Mouse (Mus musculus): ENCODE data around the gene Emsy. TPM values are rescaled to one million over a fixed set of nuclear protein-coding genes. Genes with fewer than 3 reads are reported as not detected.

Emsy gene
- polyA plus RNA-seq, 1 experiment from 2014 or later = 8.6 TPM

DNA sequence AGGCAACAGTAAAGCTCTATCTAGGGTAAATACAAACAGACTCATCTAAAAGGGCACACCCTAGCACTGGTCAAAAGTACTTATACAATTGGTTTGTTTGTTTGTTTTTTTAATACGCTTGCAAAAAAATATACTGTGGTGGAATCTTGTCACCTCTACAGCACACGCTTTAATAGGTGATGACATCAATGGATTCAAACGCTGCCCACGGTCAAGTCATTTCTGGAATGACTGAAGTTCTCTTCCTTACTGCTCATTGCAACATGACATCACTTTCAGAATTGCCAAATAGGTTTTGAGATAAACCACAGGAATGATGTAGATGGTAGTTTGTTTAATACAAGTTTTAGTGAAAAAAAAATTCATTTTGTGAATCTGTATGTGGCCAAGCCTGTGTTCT lies 42.0 kb upstream of the Emsy start:
- Histone ChIP-seq H3K4me3 (ENCODE audit: low read depth, low read length) (no peak overlapping the region), H3K9me3 (ENCODE audit: low read length) (no peaks in the 10 kb centered on the region), H3K4me2 (replicated peaks; ENCODE audit: low read depth, low read length) (no peak overlapping the region), H3K27ac (ENCODE audit: low read length) (no peak overlapping the region), H3K36me3 (ENCODE audit: insufficient read depth, low read length) (no peaks in the 10 kb centered on the region), H3K9ac (replicated peaks; ENCODE audit: low read depth) (no peak overlapping the region), H3K4me1 (ENCODE audit: insufficient read depth, low read depth, low read length) (peaks cover 5% of the 10 kb centered on the region; the same call in 1 of the 2 replicates), H3K27me3 (replicated peaks; ENCODE audit: insufficient read depth, low read length) (no peaks in the 10 kb centered on the region)
- DNase-seq (ENCODE audit: low spot score) (no peak), ATAC-seq (no peak)
- TF ChIP-seq CTCF (IDR thresholded peaks at IDR 0.05) = no peak
- no peak for TF ChIP-seq EP300 (IDR thresholded peaks at IDR 0.05)
- WGBS = 83% methylated on average over 4 of the region's 4 CpGs

DNA sequence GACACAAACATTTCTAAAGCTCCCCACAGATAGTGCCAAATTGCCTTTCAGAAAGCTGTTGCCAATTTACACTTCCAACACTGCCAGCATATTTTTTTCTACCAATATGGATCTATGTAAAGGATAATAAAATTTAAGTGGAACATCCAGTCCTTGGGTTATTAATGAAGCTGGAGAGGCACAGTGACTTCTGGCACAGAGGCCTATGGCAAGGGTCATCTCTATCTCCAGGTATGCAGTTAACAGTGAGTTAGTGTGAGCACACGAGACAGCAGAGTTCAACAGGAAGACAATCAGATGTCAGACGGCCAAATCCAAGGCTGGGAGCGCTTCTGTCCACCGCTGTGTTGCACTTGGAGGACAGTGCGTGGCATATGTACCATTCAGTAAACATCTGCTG lies 41.5 kb upstream of the Emsy start:
- TF ChIP-seq CTCF (IDR thresholded peaks at IDR 0.05) (no peak), EP300 (IDR thresholded peaks at IDR 0.05) (no peak)
- Histone ChIP-seq H3K27ac (ENCODE audit: low read length) (no peak overlapping the region), H3K27me3 (replicated peaks; ENCODE audit: insufficient read depth, low read length) (no peaks in the 10 kb centered on the region), H3K4me3 (ENCODE audit: low read depth, low read length) (no peak overlapping the region), H3K9me3 (ENCODE audit: low read length) (no peaks in the 10 kb centered on the region), H3K4me1 (ENCODE audit: insufficient read depth, low read depth, low read length) (peaks cover 5% of the 10 kb centered on the region; the same call in 1 of the 2 replicates), H3K9ac (replicated peaks; ENCODE audit: low read depth) (no peak overlapping the region), H3K36me3 (ENCODE audit: insufficient read depth, low read length) (no peaks in the 10 kb centered on the region), H3K4me2 (replicated peaks; ENCODE audit: low read depth, low read length) (no peak overlapping the region)
- no peak for ATAC-seq
- no peak for DNase-seq (ENCODE audit: low spot score)
- WGBS = 51% methylated on average over 5 of the region's 5 CpGs

DNA sequence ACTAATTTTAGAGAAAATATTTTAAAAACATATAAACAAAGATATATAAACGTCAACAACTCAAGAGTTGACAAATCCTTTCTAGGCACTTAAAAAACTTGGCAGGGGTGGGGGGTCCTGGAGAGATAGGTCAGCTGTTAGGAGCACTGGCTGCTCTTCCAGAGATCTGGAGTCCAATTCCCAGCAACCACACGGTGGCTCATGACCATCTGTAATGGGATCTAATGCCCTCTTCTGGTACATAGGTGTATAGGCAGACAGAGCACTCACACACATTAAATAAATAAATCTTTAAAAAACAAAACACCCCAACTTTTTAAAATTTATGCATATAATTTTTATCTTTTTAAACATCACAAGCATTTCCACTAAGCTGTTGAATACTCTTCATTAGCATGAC lies 40.9 kb upstream of the Emsy start:
- Histone ChIP-seq H3K27me3 (replicated peaks; ENCODE audit: insufficient read depth, low read length) (no peaks in the 10 kb centered on the region), H3K4me2 (replicated peaks; ENCODE audit: low read depth, low read length) (no peak overlapping the region), H3K27ac (ENCODE audit: low read length) (no peak overlapping the region), H3K9me3 (ENCODE audit: low read length) (no peaks in the 10 kb centered on the region), H3K9ac (replicated peaks; ENCODE audit: low read depth) (no peak overlapping the region), H3K36me3 (ENCODE audit: insufficient read depth, low read length) (no peaks in the 10 kb centered on the region), H3K4me3 (ENCODE audit: low read depth, low read length) (no peak overlapping the region), H3K4me1 (ENCODE audit: insufficient read depth, low read depth, low read length) (peaks cover 5% of the 10 kb centered on the region; the same call in 1 of the 2 replicates)
- DNase-seq (ENCODE audit: low spot score) = peak; percentile 62
- TF ChIP-seq EP300 (IDR thresholded peaks at IDR 0.05) (no peak), CTCF (IDR thresholded peaks at IDR 0.05) (peak; percentile 74)
- ATAC-seq = no peak
- 9% methylated on average over 2 of the region's 2 CpGs for WGBS

DNA sequence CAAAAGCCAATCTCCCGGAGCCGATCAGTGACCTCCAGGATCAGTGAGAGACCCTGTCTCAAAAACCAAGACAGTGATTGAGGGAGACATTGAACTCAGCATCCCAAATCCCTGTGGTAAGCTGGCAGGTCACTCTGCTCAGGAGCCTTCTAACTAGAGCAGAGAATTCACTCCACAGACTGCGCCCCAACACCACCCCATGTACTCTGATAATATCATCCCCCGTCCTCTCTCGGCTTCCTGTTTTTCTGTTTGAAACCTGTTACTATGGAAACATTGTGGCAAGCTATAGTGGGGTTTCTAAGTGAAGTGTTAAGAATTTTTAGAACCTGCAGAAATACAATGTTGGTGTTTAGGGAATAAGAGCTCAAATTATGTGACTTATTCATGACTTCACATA lies 37.5 kb upstream of the Emsy start:
- Histone ChIP-seq H3K9me3 (ENCODE audit: low read length) (no peaks in the 10 kb centered on the region), H3K9ac (replicated peaks; ENCODE audit: low read depth) (no peak overlapping the region), H3K27ac (ENCODE audit: low read length) (no peak overlapping the region), H3K4me3 (ENCODE audit: low read depth, low read length) (no peak overlapping the region), H3K4me2 (replicated peaks; ENCODE audit: low read depth, low read length) (no peak overlapping the region), H3K4me1 (ENCODE audit: insufficient read depth, low read depth, low read length) (no peaks in the 10 kb centered on the region; the same call in 1 of the 2 replicates), H3K27me3 (replicated peaks; ENCODE audit: insufficient read depth, low read length) (no peaks in the 10 kb centered on the region), H3K36me3 (ENCODE audit: insufficient read depth, low read length) (no peaks in the 10 kb centered on the region)
- DNase-seq (ENCODE audit: low spot score) (peak; percentile 23), ATAC-seq (no peak)
- WGBS = 65% methylated on average over 5 of the region's 5 CpGs
- TF ChIP-seq EP300 (IDR thresholded peaks at IDR 0.05) (no peak), CTCF (IDR thresholded peaks at IDR 0.05) (no peak)

DNA sequence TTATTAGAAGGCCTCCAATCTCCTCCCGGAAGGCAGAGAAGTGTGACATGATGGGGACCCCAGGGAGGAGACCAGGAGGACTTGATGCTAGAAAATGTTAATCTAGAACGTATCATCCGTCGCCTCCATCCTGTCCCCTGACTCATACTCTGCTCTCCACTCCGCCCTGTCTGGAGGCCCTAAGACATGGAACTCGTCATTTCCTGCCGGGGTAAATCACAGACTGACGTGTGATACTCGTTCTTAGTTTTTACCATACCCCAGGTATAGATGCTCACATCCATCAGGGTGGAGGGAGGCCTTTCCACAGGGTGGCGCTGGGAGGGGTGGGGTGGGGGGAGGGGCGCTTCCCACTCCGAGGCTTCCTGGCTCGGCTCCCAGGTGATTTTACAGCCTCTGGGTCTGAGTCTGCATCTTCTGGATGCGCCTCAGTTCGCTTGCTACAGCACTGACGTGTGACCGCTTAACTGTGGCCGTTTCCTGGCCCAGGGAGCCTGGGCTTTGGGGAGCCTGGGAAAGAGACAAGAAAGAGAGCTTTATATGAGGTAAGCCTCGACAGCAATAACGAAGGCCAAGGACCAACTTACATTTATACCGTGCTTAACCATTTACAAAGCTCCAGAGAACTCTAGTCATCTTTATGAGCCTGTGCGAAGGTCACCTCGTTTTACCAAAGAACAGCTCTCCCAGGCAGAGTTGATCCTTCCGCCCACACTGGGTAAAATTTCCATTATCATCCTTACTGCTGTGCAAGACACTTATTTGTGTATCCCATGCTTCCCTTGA lies 36.4 kb upstream of the Emsy start:
- WGBS = 33% methylated on average over 23 of the region's 24 CpGs
- Histone ChIP-seq H3K4me1 (ENCODE audit: insufficient read depth, low read depth, low read length) (no peaks in the 10 kb centered on the region; the same call in 1 of the 2 replicates), H3K9ac (replicated peaks; ENCODE audit: low read depth) (no peak overlapping the region), H3K4me2 (replicated peaks; ENCODE audit: low read depth, low read length) (peak overlapping the region; percentile 29), H3K36me3 (ENCODE audit: insufficient read depth, low read length) (no peaks in the 10 kb centered on the region), H3K27me3 (replicated peaks; ENCODE audit: insufficient read depth, low read length) (no peaks in the 10 kb centered on the region), H3K27ac (ENCODE audit: low read length) (peak overlapping the region; percentile 11; the same call in 1 of the 2 replicates), H3K4me3 (ENCODE audit: low read depth, low read length) (no peak overlapping the region), H3K9me3 (ENCODE audit: low read length) (no peaks in the 10 kb centered on the region)
- no peak for TF ChIP-seq EP300 (IDR thresholded peaks at IDR 0.05)
- no peak for TF ChIP-seq CTCF (IDR thresholded peaks at IDR 0.05)
- ATAC-seq (peak; percentile 84), DNase-seq (ENCODE audit: low spot score) (peak; percentile 67)

DNA sequence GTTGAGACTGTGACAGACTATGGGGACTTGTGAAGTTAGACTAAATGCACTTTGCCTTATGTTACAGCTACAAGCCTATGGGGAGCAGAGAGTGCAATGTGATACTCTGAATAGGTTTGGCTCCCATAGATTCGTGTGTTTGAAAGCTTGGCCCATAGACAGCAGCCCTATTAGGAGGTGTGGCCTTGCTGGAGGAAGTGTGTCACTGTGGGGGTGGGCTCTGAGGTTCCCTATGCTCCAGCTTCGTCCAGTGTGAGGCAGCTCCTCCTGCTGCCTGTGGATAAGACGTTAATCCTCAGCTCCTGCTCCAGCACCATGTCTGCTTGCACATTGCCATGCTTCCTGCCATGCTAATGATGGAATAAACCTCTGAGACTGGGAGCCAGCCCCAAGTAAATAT lies 34.2 kb upstream of the Emsy start:
- no peaks in the 10 kb centered on the region; the same call in 1 of the 2 replicates for H3K4me1 ChIP-seq (ENCODE audit: insufficient read depth, low read depth, low read length)
- DNase-seq (ENCODE audit: low spot score) (peak; percentile 11), ATAC-seq (0 out of 2 replicates have a peak, but pooled peaks have one; percentile 12)
- no peaks in the 10 kb centered on the region for H3K27me3 ChIP-seq (replicated peaks; ENCODE audit: insufficient read depth, low read length)
- H3K9me3 ChIP-seq (ENCODE audit: low read length) = no peaks in the 10 kb centered on the region
- no peak overlapping the region for H3K27ac ChIP-seq (ENCODE audit: low read length)
- no peaks in the 10 kb centered on the region for H3K36me3 ChIP-seq (ENCODE audit: insufficient read depth, low read length)
- 15% methylated on average over 3 of the region's 3 CpGs for WGBS
- H3K9ac ChIP-seq (replicated peaks; ENCODE audit: low read depth) = no peak overlapping the region
- no peak for TF ChIP-seq EP300 (IDR thresholded peaks at IDR 0.05)
- TF ChIP-seq CTCF (IDR thresholded peaks at IDR 0.05) = 0 out of 2 replicates have a peak, but pooled peaks have one; percentile 17
- no peak overlapping the region for H3K4me3 ChIP-seq (ENCODE audit: low read depth, low read length)
- no peak overlapping the region for H3K4me2 ChIP-seq (replicated peaks; ENCODE audit: low read depth, low read length)
